Mouse (Mus musculus): ENCODE results near the gene Slc6a6.

The Slc6a6 gene

GRCm38 (mm10) chr6:91704446-91704845 is 20.6 kb downstream of the Slc6a6 start:
- DNase-seq = no peak

GRCm38 (mm10) chr6:91705651-91706050 is 21.8 kb downstream of the Slc6a6 start:
- DNase-seq = no peak

DNA sequence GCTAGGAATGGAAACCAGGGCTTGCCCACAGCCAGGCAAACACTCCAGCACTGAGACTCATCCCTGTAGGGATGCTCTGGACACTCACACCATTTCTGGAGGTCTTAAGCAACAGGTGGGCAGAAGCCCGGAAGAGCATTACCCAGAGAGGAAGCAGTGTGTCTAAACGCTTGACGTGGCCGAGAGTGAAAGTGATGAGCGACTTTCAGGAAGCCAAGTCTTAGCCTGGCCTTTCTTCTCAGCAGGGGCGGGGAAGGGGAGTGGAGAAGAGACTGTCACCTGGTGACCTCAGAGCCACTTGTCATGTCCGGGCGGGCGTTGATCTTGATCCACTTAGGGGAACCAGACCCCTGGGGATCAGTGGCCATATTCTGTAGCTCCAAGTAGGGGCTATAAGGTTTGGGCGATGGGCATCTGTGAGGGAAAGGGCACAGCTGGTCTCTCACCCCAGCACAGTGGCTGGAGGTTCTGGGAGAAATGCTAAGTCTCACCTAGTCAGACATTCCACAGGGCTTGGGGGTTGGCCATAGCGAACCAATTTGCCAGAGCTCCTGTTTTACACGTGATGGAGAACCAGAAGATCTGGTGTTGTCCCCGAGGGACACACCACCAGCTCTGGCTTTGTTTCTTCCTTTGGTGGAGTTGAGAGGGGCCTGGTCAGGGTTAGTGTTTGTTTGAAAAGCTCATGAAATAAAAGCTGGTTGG is 22.4 kb downstream of the Slc6a6 start:
- no peak for DNase-seq

DNA sequence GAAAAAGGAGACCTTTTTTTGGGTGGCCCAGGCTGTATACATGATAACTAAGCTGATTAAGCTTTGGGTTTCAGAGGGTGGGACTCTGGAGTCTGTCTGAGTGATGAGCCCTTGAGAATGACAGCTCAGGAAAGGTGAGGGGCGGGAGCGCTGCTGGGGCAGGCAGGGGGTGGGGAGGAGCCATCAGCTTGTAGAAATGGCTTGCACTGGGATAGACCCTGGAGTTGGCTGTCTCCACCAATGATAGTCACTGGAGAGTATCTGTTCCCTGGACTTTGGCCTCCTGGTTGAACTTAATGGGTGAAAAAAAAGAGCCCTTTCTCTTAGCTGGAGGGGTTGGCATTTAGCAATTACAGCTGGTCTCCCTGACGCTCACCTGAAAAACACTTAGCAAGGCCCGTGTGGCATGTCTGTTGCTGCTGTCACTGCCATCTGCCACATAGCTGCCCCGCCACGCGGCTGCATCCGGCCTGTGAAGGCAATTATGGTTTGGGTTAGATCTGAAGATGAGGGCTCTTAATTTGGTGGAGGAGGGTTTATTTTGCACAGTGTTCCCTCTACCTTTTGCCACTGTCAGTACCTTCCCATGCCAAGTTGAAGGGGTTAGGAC is 23.5 kb downstream of the Slc6a6 start:
- peak; percentile 53 for DNase-seq

DNA sequence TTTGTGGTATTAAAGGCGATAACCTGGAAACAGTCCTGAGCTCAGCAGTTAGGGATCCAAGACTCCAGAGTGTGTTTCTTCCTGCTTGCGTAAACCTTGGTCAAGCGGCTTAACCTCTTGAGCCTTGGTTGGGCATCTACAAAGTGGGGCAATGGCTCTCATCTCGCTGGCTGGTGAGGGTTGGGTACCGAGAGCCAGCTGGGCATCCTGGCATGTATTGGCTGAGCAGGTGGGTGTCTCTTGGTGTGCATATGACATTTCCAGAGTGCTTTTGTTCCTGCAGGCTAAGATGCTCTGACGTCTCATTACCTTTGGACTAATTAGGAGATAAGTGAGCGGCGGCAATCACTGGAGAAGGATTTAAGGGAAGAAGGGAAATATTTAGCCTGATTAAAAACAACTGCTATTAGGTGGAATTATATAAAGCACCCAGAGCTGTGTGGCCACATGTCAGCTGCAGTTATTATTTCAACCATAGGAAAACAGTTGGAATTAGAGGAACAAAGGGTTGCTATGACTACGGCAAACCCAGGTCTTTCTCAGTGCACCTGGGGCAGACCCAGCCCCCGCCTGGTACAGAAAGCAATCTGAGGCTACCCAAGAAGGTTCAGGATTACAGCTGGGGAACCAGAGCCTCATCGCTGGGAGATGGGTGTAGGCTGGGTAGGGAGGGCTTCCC is 24.2 kb downstream of the Slc6a6 start:
- peak; percentile 48 for DNase-seq

DNA sequence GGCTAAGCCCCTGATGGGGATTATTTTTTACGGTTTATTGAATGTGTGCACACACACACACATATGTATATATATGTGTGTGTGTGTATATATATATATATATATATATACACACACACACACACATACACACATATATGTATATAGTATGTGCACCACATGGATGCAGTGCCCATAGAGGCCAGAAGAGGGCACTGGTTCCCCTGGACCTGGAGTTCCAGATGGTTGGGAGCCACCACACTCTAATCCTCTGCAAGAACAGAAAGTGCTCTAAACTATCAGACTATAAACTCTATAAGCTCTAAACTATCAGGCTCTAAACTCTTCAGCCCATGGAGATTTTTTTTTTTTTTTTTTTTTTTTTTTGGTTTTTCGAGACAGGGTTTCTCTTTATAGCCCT is 25.1 kb downstream of the Slc6a6 start:
- DNase-seq = no peak

DNA sequence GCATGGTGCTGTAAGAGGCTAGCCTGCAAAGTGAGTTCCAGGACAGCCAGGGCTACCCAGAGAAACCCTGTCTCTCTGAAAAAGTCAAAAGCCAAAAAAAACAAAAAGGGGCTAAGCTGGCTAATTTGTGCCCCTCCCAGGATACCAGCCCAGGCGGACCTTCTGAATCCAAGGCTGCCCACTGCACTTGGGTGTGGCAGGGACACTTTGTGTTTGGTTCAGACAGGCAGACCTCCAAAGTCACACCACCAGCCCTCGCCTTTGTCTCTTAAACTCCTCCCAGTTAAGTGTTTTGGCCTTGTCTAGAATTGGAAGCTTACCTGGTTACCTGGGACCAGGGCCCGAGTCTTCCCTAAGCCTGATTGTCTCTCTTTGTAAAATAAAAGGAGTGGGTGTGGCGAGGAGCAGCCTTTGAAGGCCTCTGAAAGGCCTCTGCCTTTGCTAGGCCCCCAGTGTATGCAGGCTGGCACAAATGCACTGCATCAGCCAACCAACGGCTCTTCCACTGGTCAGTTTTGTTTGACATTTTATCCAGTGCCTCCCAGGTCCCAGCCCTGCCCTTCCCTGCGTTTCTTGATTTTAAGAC is 26.6 kb downstream of the Slc6a6 start:
- no peak for DNase-seq

GRCm38 (mm10) chr6:91712097-91712854 is 28.4 kb downstream of the Slc6a6 start:
- no peak for DNase-seq

DNA sequence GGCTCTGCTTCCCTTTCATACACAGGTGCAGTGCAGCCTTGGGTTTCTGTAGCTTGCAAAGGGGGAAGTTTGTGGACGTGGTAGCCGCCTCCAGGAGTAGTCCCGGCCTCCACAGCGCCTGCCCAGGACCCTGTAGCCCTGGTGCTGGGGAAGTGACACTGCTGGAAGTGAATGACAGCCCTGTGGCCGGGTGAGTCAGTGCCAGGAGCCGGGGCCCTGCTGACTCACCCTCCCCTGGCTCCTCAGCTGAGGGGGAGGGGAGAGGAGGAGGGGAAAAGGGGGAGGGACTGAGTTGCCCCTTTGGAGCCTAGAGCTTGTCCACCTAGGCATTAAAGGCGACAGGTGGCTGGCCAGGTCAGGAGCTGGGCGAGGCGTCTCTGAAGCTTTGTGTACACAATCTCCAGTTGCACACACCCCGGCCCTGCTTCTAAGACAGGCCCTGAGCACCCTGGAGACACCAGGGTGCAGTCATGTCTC is 29.0 kb downstream of the Slc6a6 start:
- DNase-seq = no peak

DNA sequence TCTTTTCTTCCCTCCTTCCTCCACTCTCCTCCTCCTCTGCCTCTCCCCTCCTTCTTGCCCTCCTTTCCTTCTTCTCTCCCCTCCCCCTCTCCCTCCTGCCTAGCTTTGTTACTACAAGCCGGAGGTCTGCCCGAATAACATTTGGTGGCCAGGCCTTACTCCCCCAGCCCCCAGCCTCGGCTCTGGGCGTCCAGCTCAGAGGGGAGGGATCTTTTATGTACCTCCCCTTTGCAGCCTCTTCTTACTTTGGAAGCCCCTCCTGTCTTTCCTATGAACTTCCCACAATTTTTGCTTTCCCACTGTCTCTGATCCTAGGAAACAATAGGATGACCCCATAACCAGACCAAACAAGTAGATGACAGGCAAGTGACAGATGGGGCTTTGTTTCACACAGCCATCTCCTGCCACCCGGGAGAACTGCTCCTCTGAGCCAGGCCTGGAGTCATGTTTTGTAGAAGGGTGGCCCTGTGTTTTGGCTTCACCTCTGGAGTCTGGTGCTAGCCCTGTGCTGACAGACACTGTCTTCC is 29.6 kb downstream of the Slc6a6 start:
- no peak for DNase-seq

DNA sequence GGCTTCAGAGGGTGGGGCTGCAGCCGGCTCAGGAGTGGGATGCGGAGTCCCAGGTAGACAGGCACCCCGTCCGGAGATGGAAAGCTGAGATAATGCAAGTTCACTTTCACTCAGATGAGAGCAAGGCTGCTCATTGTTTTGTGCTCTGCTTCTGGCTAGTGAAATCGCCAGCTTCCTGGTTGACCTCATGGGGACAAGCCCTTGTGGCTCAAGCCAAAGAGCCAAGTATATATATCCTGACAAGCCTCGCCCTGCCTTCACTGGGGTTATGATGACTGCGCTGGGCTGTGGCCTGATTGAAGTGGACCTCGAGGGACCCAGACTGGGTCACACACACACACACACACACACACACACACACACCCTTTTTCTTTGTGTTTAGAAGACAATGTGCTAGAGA is 31.2 kb downstream of the Slc6a6 start:
- no peak for DNase-seq

GRCm38 (mm10) chr6:91715988-91716810 is 32.3 kb downstream of the Slc6a6 start:
- no peak for DNase-seq

DNA sequence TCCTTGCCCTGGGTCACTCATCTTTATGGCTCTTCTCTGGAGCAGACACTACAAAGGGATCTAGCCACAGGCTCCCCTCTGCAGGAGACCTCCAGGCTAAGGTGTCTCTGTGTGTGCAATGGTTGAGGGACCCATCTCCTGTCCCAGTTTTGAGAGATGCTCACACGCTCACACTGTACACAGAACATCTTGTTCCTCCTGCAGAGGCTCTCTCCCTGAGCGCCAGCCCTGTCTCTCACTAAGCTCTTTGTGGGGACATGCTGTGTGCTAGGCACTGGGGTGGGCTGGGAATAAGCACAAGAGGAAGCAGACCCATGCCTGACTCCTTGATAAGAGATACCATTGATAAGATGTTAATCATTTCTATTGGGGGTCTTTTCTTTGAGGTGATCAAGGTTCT is 34.2 kb downstream of the Slc6a6 start:
- DNase-seq = no peak

GRCm38 (mm10) chr6:91718603-91719002 is 34.8 kb downstream of the Slc6a6 start:
- DNase-seq = no peak

GRCm38 (mm10) chr6:91719042-91719747 is 35.3 kb downstream of the Slc6a6 start:
- DNase-seq = peak; percentile 52

DNA sequence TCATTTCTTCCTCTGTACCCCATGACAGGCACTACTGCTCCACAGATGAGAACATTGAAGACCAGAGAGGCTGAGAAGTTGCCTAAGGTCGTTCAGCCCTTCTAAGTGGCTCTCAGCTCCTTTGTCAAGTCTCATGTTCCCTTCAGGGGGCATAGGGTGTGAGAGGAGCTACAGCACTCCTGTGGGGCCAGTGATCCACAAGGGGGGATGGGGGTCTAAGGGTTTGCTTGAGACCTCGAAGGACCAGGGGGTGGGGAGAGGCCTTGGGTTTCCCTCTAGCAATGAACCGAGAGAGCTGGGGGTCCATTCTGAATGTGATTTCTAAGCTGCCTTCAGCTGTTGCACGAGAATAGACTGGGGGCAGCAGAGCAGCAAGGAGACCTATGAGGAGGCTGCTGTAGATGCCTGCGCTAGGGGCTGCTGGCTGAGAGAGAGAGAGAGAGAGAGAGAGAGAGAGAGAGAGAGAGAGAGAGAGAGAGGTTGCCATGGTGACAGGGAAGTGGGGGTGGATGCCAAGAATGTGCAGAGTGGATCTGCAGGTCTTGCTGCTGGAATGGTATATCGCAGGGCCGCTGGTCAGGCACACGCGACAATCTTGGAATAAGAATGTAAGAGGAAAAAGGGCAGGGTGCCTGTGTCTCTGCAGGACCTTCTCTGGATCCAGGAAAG is 36.1 kb downstream of the Slc6a6 start:
- DNase-seq = no peak

DNA sequence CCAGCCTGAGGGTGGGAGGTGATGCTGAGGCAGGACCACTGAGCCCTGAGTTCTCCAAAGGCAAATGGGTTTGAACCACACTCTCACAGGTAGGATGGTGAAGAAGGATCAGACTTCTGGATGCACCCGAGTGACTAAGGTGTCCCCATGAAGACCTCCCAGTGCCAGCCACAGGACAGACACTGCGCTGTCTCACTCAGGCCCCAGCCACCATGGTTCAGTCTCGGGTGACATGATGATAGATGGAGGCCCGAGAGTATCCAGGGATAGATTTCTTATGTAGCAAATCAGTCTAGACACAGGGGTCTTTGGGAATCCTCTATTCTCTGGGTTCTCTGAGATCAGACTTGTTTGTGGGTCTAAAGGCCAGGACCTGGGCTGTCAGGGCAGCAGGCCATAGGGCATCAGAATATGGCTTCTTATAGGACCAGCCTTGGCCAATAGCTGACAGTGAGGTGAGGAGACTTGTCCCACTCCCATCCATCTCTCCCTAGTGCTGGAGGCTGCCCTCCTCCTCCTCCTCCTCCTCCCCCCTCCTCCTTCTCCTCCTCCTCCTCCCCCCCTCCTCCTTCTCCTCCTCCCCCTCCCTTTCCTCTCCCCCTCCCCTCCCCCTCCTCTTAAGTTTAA is 36.8 kb downstream of the Slc6a6 start:
- no peak for DNase-seq

- DNase-seq = no peak
Measured at GRCm38 (mm10) chr6:91721215-91721701, 37.4 kb downstream of the Slc6a6 start.

GRCm38 (mm10) chr6:91727361-91727760 is 43.5 kb downstream of the Slc6a6 start:
- DNase-seq = no peak
